Mouse (Mus musculus): Measurements from ENCODE around the gene Olfr868.

- TF ChIP-seq CTCF (IDR thresholded peaks at IDR 0.05; ENCODE audit: low read depth) (no peak), EP300 (IDR thresholded peaks at IDR 0.05; ENCODE audit: low read depth) (no peak)
Observed at GRCm38 (mm10) chr9:20071291-20071690, 27.1 kb upstream of the Olfr868 start.

Measured in liver, postnatal 0 days (tissue).